Mouse (Mus musculus): ENCODE results near the gene Tada2a. TPM values are rescaled to one million over a fixed set of nuclear protein-coding genes. Genes with fewer than 3 reads are reported as not detected.

Gene Tada2a
- polyA plus RNA-seq, 1 experiment from 2014 or later: 31.8 TPM

DNA sequence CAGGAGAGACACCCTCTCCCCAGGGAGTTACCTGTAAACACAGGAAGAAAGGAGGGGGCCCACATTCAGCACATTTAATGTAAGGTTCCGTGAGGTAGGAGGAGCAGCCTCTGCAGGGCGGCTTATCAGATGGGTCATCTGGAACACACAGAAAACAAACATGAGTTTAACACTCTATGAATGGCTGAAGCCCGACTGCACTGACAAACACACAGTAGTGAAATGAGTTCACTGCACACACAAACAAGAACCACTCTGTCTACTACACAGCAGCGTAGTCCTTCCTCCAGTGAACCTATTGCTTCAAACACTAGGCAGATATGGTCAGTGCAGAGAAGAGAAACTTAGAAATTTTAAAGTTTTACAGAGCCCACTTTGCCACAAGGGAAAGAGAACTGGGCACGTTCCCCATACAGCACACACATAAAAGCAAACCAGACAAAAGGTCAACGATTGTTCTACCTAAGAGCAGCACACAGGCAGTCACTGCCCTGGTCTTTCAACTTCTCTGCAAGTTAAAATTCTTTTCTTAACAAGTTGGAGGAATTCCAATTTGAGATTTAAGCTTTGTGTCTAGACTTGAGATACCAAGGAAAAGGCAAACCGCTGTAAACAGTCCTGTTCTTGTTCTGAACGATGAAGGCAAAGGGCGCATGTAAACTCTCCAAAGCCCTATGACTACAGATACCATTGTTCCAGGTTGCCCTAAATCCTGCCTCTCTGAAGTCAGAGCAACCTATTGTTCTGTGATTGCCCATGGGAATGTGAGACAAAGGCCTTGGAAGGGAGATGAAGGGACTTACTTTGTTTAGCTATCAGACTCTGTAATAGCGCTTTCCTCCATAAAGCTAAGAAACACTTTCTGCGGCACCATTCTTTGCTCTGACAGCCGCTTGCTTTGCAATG lies 8.1 kb downstream of the Tada2a start:
- no peak for DNase-seq (ENCODE audit: low spot score)
- Histone ChIP-seq H3K4me1 (replicated peaks; ENCODE audit: control insufficient read depth, insufficient read depth, low read length) (no peaks in the 10 kb centered on the region), H3K36me3 (ENCODE audit: control insufficient read depth, insufficient read depth, low read length) (peaks cover 85% of the 10 kb centered on the region), H3K4me2 (ENCODE audit: low read length) (no peak overlapping the region), H3K27me3 (replicated peaks; ENCODE audit: control insufficient read depth, insufficient read depth, low read length) (no peaks in the 10 kb centered on the region), H3K9ac (ENCODE audit: low read length) (no peak overlapping the region), H3K9me3 (ENCODE audit: control insufficient read depth, low read length) (no peaks in the 10 kb centered on the region), H3K27ac (ENCODE audit: low read depth) (no peak overlapping the region), H3K4me3 (ENCODE audit: low read depth, low read length) (no peak overlapping the region)
- 75% methylated on average over 12 of the region's 12 CpGs for WGBS
- ATAC-seq (replicated peaks; ENCODE audit: low FRiP score, low TSS enrichment, low read depth): no peak

DNA sequence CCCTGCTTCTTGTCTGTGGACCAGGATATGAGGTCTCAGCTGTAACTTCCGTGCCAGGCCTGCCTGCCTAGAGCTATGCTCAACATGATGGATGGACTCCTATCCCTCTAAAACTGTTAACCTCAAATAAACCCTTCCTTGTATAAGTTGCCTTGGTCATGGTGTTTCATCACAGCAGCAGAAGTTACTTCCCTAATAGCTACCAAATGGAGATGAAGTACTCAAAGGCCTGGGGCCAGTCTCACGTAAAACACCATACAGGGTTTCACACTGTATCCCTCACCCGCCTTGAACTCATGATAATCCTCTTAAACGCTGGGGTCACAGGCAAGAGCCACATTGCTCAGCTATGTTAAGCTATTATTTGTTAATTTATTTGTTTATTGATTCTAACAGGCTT lies 12.0 kb downstream of the Tada2a start:
- no peak for ATAC-seq (replicated peaks; ENCODE audit: low FRiP score, low TSS enrichment, low read depth)
- Histone ChIP-seq H3K4me1 (replicated peaks; ENCODE audit: control insufficient read depth, insufficient read depth, low read length) (no peaks in the 10 kb centered on the region), H3K27ac (ENCODE audit: low read depth) (no peak overlapping the region), H3K36me3 (ENCODE audit: control insufficient read depth, insufficient read depth, low read length) (peaks cover 87% of the 10 kb centered on the region), H3K27me3 (replicated peaks; ENCODE audit: control insufficient read depth, insufficient read depth, low read length) (no peaks in the 10 kb centered on the region), H3K4me2 (ENCODE audit: low read length) (no peak overlapping the region), H3K9ac (ENCODE audit: low read length) (no peak overlapping the region), H3K4me3 (ENCODE audit: low read depth, low read length) (no peak overlapping the region), H3K9me3 (ENCODE audit: control insufficient read depth, low read length) (no peaks in the 10 kb centered on the region)
- DNase-seq (ENCODE audit: low spot score): no peak
- WGBS: 84% methylated on average over 4 of the region's 4 CpGs

DNA sequence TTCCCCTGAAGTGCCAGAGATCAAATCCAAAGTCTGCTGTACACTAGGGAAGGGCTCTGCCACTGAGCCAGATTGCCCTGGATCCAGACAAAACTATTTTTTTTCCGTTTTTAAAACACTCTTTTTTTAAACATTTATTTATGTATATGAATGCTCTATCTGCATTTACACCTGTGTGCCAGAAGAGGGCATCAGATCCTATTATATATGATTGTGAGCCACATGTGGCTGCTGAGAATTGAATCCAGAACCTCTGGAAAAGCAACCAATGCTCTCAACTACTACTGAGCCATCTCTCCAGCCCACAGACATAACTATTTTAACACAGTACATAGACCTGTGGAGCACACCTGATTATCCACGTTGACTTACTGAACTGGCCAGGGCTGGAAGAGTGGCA lies 13.2 kb downstream of the Tada2a start:
- H3K27ac ChIP-seq (ENCODE audit: low read depth): no peak overlapping the region
- WGBS: 65% methylated on average over 2 of the region's 2 CpGs
- no peaks in the 10 kb centered on the region for H3K9me3 ChIP-seq (ENCODE audit: control insufficient read depth, low read length)
- H3K9ac ChIP-seq (ENCODE audit: low read length): no peak overlapping the region
- DNase-seq (ENCODE audit: low spot score) (no peak), ATAC-seq (replicated peaks; ENCODE audit: low FRiP score, low TSS enrichment, low read depth) (no peak)
- no peaks in the 10 kb centered on the region for H3K4me1 ChIP-seq (replicated peaks; ENCODE audit: control insufficient read depth, insufficient read depth, low read length)
- no peak overlapping the region for H3K4me2 ChIP-seq (ENCODE audit: low read length)
- H3K36me3 ChIP-seq (ENCODE audit: control insufficient read depth, insufficient read depth, low read length): peaks cover 82% of the 10 kb centered on the region
- no peaks in the 10 kb centered on the region for H3K27me3 ChIP-seq (replicated peaks; ENCODE audit: control insufficient read depth, insufficient read depth, low read length)
- H3K4me3 ChIP-seq (ENCODE audit: low read depth, low read length): no peak overlapping the region

GRCm38 (mm10) chr11:84115646-84116045 lies 13.8 kb downstream of the Tada2a start:
- DNase-seq (ENCODE audit: low spot score) (no peak), ATAC-seq (replicated peaks; ENCODE audit: low FRiP score, low TSS enrichment, low read depth) (no peak)
- Histone ChIP-seq H3K27me3 (replicated peaks; ENCODE audit: control insufficient read depth, insufficient read depth, low read length) (no peaks in the 10 kb centered on the region), H3K9ac (ENCODE audit: low read length) (no peak overlapping the region), H3K27ac (ENCODE audit: low read depth) (no peak overlapping the region), H3K9me3 (ENCODE audit: control insufficient read depth, low read length) (no peaks in the 10 kb centered on the region), H3K4me1 (replicated peaks; ENCODE audit: control insufficient read depth, insufficient read depth, low read length) (no peaks in the 10 kb centered on the region), H3K4me2 (ENCODE audit: low read length) (no peak overlapping the region), H3K4me3 (ENCODE audit: low read depth, low read length) (no peak overlapping the region), H3K36me3 (ENCODE audit: control insufficient read depth, insufficient read depth, low read length) (peaks cover 76% of the 10 kb centered on the region)
- 71% methylated on average over 9 of the region's 9 CpGs for WGBS

DNA sequence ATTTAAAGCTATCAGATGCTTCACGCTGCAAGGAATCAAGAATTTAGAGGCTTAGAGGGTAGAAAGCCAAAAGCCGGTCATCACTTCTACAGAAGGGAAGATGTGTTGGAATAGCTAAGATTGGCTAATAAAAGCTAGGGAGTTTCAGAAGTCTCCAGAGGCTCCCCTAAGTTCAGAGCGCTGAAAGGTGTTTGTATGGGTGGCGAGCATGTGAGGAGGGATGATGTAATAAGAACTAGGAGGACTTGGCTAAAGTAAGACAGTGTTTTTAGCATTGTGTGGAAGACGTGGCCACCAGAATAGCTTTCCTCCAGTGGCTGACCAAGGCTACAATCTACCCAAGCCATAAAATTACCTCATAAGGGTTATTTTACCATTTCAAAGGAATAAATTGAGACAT lies 15.8 kb downstream of the Tada2a start:
- ATAC-seq (replicated peaks; ENCODE audit: low FRiP score, low TSS enrichment, low read depth) (no peak), DNase-seq (ENCODE audit: low spot score) (no peak)
- no peaks in the 10 kb centered on the region for H3K4me1 ChIP-seq (replicated peaks; ENCODE audit: control insufficient read depth, insufficient read depth, low read length)
- no peaks in the 10 kb centered on the region for H3K27me3 ChIP-seq (replicated peaks; ENCODE audit: control insufficient read depth, insufficient read depth, low read length)
- no peak overlapping the region for H3K27ac ChIP-seq (ENCODE audit: low read depth)
- H3K9ac ChIP-seq (ENCODE audit: low read length): no peak overlapping the region
- no peak overlapping the region for H3K4me2 ChIP-seq (ENCODE audit: low read length)
- H3K9me3 ChIP-seq (ENCODE audit: control insufficient read depth, low read length): no peaks in the 10 kb centered on the region
- no peak overlapping the region for H3K4me3 ChIP-seq (ENCODE audit: low read depth, low read length)
- H3K36me3 ChIP-seq (ENCODE audit: control insufficient read depth, insufficient read depth, low read length): peaks cover 72% of the 10 kb centered on the region
- WGBS: 94% methylated on average over 5 of the region's 5 CpGs

GRCm38 (mm10) chr11:84107137-84107536 lies 22.3 kb downstream of the Tada2a start:
- no peaks in the 10 kb centered on the region for H3K9me3 ChIP-seq (ENCODE audit: control insufficient read depth, low read length)
- WGBS: 59% methylated on average over 2 of the region's 2 CpGs
- H3K4me1 ChIP-seq (replicated peaks; ENCODE audit: control insufficient read depth, insufficient read depth, low read length): no peaks in the 10 kb centered on the region
- ATAC-seq (replicated peaks; ENCODE audit: low FRiP score, low TSS enrichment, low read depth): no peak
- peaks cover 80% of the 10 kb centered on the region for H3K36me3 ChIP-seq (ENCODE audit: control insufficient read depth, insufficient read depth, low read length)
- no peak overlapping the region for H3K4me2 ChIP-seq (ENCODE audit: low read length)
- DNase-seq (ENCODE audit: low spot score): no peak
- no peak overlapping the region for H3K27ac ChIP-seq (ENCODE audit: low read depth)
- no peaks in the 10 kb centered on the region for H3K27me3 ChIP-seq (replicated peaks; ENCODE audit: control insufficient read depth, insufficient read depth, low read length)
- H3K9ac ChIP-seq (ENCODE audit: low read length): no peak overlapping the region
- no peak overlapping the region for H3K4me3 ChIP-seq (ENCODE audit: low read depth, low read length)

GRCm38 (mm10) chr11:84104036-84104435 lies 25.4 kb downstream of the Tada2a start:
- Histone ChIP-seq H3K9me3 (ENCODE audit: control insufficient read depth, low read length) (no peaks in the 10 kb centered on the region), H3K4me3 (ENCODE audit: low read depth, low read length) (no peak overlapping the region), H3K36me3 (ENCODE audit: control insufficient read depth, insufficient read depth, low read length) (peaks cover 94% of the 10 kb centered on the region), H3K4me2 (ENCODE audit: low read length) (no peak overlapping the region), H3K9ac (ENCODE audit: low read length) (no peak overlapping the region), H3K27me3 (replicated peaks; ENCODE audit: control insufficient read depth, insufficient read depth, low read length) (no peaks in the 10 kb centered on the region), H3K27ac (ENCODE audit: low read depth) (no peak overlapping the region), H3K4me1 (replicated peaks; ENCODE audit: control insufficient read depth, insufficient read depth, low read length) (no peaks in the 10 kb centered on the region)
- 91% methylated on average over 6 of the region's 6 CpGs for WGBS
- ATAC-seq (replicated peaks; ENCODE audit: low FRiP score, low TSS enrichment, low read depth) (no peak), DNase-seq (ENCODE audit: low spot score) (no peak)

DNA sequence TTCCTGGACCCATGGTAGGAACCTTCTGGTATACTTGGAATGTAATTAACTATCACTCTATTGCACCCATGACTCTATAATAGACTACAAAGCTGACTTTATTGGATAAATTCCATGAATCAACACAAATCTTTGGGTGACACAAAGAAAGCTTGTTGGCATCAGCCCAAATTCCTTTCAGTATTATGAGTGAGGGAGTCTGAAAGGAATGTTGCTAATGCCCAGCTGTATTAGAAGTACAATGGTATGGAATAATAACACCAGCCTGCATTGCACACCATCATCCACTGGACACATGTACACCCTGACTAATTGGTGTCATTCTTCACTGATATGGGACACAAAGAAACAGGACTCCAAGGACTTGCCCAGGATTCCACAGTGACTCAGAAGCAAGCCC lies 28.2 kb downstream of the Tada2a start:
- Histone ChIP-seq H3K27ac (ENCODE audit: low read depth) (no peak overlapping the region), H3K36me3 (ENCODE audit: control insufficient read depth, insufficient read depth, low read length) (peaks cover 89% of the 10 kb centered on the region), H3K4me2 (ENCODE audit: low read length) (no peak overlapping the region), H3K27me3 (replicated peaks; ENCODE audit: control insufficient read depth, insufficient read depth, low read length) (no peaks in the 10 kb centered on the region), H3K4me3 (ENCODE audit: low read depth, low read length) (no peak overlapping the region), H3K4me1 (replicated peaks; ENCODE audit: control insufficient read depth, insufficient read depth, low read length) (no peaks in the 10 kb centered on the region), H3K9ac (ENCODE audit: low read length) (no peak overlapping the region), H3K9me3 (ENCODE audit: control insufficient read depth, low read length) (no peaks in the 10 kb centered on the region)
- no peak for DNase-seq (ENCODE audit: low spot score)
- no peak for ATAC-seq (replicated peaks; ENCODE audit: low FRiP score, low TSS enrichment, low read depth)

Measured in intestine, embryonic 14.5 days (tissue).